9 mouse cellular contexts compared by ENCODE assay signal in the genomic region with DNA sequence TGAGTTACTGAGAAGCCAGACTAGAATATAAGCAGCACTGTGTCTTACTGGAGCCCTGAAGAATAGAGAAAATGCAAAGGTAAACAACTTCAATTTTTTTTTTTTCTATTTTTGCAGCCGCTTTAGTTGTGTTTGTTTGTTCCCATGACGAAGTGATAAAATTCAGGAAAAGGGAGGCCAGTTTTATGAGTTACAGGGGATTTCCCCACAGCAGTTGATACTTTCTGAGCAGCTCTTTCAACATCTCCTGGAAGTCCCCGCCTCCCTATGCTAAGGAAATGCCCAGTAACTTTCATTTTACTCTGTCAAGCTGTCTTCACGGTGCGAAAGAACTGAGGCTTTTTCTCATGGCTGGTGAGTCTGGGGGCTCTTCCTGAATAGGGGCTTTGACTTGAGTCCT. TPM values are rescaled to one million over a fixed set of nuclear protein-coding genes. Genes with fewer than 3 reads are reported as not detected.
A peak's percentile ranks its signal among the peaks of the same experiment; 100 is the strongest.
DNase-seq lines count a peak whose midpoint lies in the region; ATAC-seq and TF ChIP-seq lines count a peak whose summit lies in the region.
"Had no signal": no experiment of that assay in that cellular context is flagged by ENCODE, and none has a peak within 500 bp of the region (broad histone marks: within the 10 kb centered on the region; RNA-seq: fewer than 3 reads in every experiment).

A gene (plus strand): TSS at position 268 of the 400 bp plus-strand sequence.

- no peaks in the 10 kb centered on the region for H3K27me3 ChIP-seq in heart, postnatal 0 days (ENCODE audit: control insufficient read depth, insufficient read depth, low read length)
- no peaks in the 10 kb centered on the region for H3K27me3 ChIP-seq in liver, embryonic 16.5 days (ENCODE audit: control insufficient read depth, insufficient read depth, low read depth, low read length)
- no peaks in the 10 kb centered on the region for H3K27me3 ChIP-seq in hindbrain, embryonic 16.5 days (replicated peaks; ENCODE audit: control insufficient read depth, insufficient read depth, low read length)
- H3K27me3 ChIP-seq: neural tube, embryonic 12.5 days had no signal

- no peaks in the 10 kb centered on the region for H3K36me3 ChIP-seq in heart, postnatal 0 days (replicated peaks; ENCODE audit: control insufficient read depth, insufficient read depth, low read length)
- no peaks in the 10 kb centered on the region for H3K36me3 ChIP-seq in liver, embryonic 16.5 days (ENCODE audit: control insufficient read depth, insufficient read depth)
- no peaks in the 10 kb centered on the region for H3K36me3 ChIP-seq in hindbrain, embryonic 16.5 days (ENCODE audit: control insufficient read depth, insufficient read depth, low read length)
- H3K36me3 ChIP-seq: neural tube, embryonic 12.5 days had no signal

- no peaks in the 10 kb centered on the region for H3K4me1 ChIP-seq in heart, postnatal 0 days (ENCODE audit: control insufficient read depth, insufficient read depth)
- no peaks in the 10 kb centered on the region for H3K4me1 ChIP-seq in liver, embryonic 16.5 days (ENCODE audit: control insufficient read depth, low read depth, low read length)
- no peaks in the 10 kb centered on the region for H3K4me1 ChIP-seq in hindbrain, embryonic 16.5 days (ENCODE audit: control insufficient read depth, insufficient read depth, low read depth, low read length)
- H3K4me1 ChIP-seq: neural tube, embryonic 12.5 days had no signal

- WGBS in heart, postnatal 0 days, result 45% methylated on average over 5 of the region's 5 CpGs
- 14% methylated on average over 5 of the region's 5 CpGs for WGBS in liver, embryonic 16.5 days (ENCODE audit: insufficient replicate concordance)
- 81% methylated on average over 5 of the region's 5 CpGs for WGBS in hindbrain, embryonic 16.5 days

- H3K27ac ChIP-seq in heart, postnatal 0 days (ENCODE audit: low read depth), result peak within 1 kb of the TSS; percentile 34
- H3K27ac ChIP-seq in liver, embryonic 16.5 days (ENCODE audit: low read length), result no peak within 1 kb of the TSS
- no peak within 1 kb of the TSS for H3K27ac ChIP-seq in hindbrain, embryonic 16.5 days (ENCODE audit: low read depth, low read length)
- H3K27ac ChIP-seq: neural tube, embryonic 12.5 days had no signal

- TF ChIP-seq EP300 in heart, postnatal 0 days (IDR thresholded peaks at IDR 0.05; ENCODE audit: low read depth), result no peak

- ATAC-seq in heart, postnatal 0 days (ENCODE audit: insufficient read depth, low read depth), result no peak
- ATAC-seq in liver, embryonic 16.5 days (ENCODE audit: low read depth), result peak; percentile 51; the same call in 1 of the 2 replicates
- ATAC-seq in hindbrain, embryonic 16.5 days, result no peak

- no peak within 1 kb of the TSS for H3K9ac ChIP-seq in heart, postnatal 0 days (replicated peaks; ENCODE audit: low read depth, low read length)
- H3K9ac ChIP-seq in liver, embryonic 16.5 days (ENCODE audit: low read depth, low read length), result no peak within 1 kb of the TSS
- H3K9ac ChIP-seq in hindbrain, embryonic 16.5 days (ENCODE audit: low read depth, low read length), result no peak within 1 kb of the TSS
- H3K9ac ChIP-seq: neural tube, embryonic 12.5 days had no signal

- no peak for TF ChIP-seq CTCF in heart, postnatal 0 days (IDR thresholded peaks at IDR 0.05; ENCODE audit: low read depth)

- no peaks in the 10 kb centered on the region for H3K9me3 ChIP-seq in heart, postnatal 0 days (replicated peaks; ENCODE audit: control insufficient read depth, low read length)
- H3K9me3 ChIP-seq in liver, embryonic 16.5 days (replicated peaks; ENCODE audit: control insufficient read depth, low read length), result no peaks in the 10 kb centered on the region
- no peaks in the 10 kb centered on the region for H3K9me3 ChIP-seq in hindbrain, embryonic 16.5 days (ENCODE audit: control insufficient read depth, low read length)
- H3K9me3 ChIP-seq: neural tube, embryonic 12.5 days had no signal

- DNase-seq in urinary bladder, adult 18-20 months (ENCODE audit: low spot score in 2 of 2), result peak; percentile 18 to 20
- DNase-seq in urinary bladder, postnatal 10 days (ENCODE audit: low spot score), result no peak
- peak; percentile 51 for DNase-seq in heart, postnatal 0 days (ENCODE audit: low spot score)
- peak; percentile 32 to 36 for DNase-seq in urinary bladder, postnatal 36 days (ENCODE audit: low spot score in 2 of 2)
- DNase-seq in Muller cell, postnatal 12 days (ENCODE audit: inconsistent ontology term), result no peak
- no peak for DNase-seq in cerebellum, adult 8-10 months

- H3K4me3 ChIP-seq in heart, postnatal 0 days (ENCODE audit: low read depth, low read length), result peak within 1 kb of the TSS; percentile 37
- peak within 1 kb of the TSS; percentile 19; the same call in 1 of the 2 replicates for H3K4me3 ChIP-seq in liver, embryonic 16.5 days (ENCODE audit: low read depth, low read length)
- no peak within 1 kb of the TSS for H3K4me3 ChIP-seq in hindbrain, embryonic 16.5 days (ENCODE audit: low read length)
- H3K4me3 ChIP-seq: neural tube, embryonic 12.5 days had no signal

- H3K4me2 ChIP-seq in heart, postnatal 0 days (ENCODE audit: low read depth, low read length), result peak within 1 kb of the TSS; percentile 30
- H3K4me2 ChIP-seq in liver, embryonic 16.5 days (ENCODE audit: low read depth, low read length), result no peak within 1 kb of the TSS
- H3K4me2 ChIP-seq in hindbrain, embryonic 16.5 days (ENCODE audit: low read length), result no peak within 1 kb of the TSS
- H3K4me2 ChIP-seq: neural tube, embryonic 12.5 days had no signal

RNA-seq across cellular contexts. Expression of the gene that starts here (rescaled TPM):
- total RNA-seq in heart, postnatal 0 days (2014; rRNA removed; ENCODE audit: low replicate concordance), result 8.1 and 8.2 TPM in 2 replicates
- polyA plus RNA-seq in heart, postnatal 0 days (2015; fragmentation: Nextera tagmentation; extraction: Ambion mirVana), result 1.7 and 2.0 TPM in 2 replicates
- 1.0 and 1.3 TPM in 2 replicates for polyA plus RNA-seq in liver, embryonic 16.5 days (2015; fragmentation: Nextera tagmentation; extraction: Ambion mirVana)
- polyA plus RNA-seq in hindbrain, embryonic 16.5 days (2015; fragmentation: Nextera tagmentation; extraction: Ambion mirVana), result 0.18 and 0.21 TPM in 2 replicates

Comparison
In these comparisons a context has a peak if more than half of its experiments do, and no peak if none do; other contexts are left out.
1. DNase-seq: peak in urinary bladder, adult 18-20 months (2 of 2), heart, postnatal 0 days (single experiment) and urinary bladder, postnatal 36 days (2 of 2); none in urinary bladder, postnatal 10 days (single experiment), Muller cell, postnatal 12 days (single experiment) and cerebellum, adult 8-10 months (single experiment).